Comparison of ENCODE assay signal across 8 mouse cellular contexts in genomic region chr16:30600431-30601045, GRCm38 (mm10). TPM values are rescaled to one million over a fixed set of nuclear protein-coding genes. Genes with fewer than 3 reads are reported as not detected.
DNase-seq lines count a peak whose midpoint lies in the region; ATAC-seq and TF ChIP-seq lines count a peak whose summit lies in the region.

No protein-coding gene starts in this region.

- peaks cover 18% of the 10 kb centered on the region for H3K4me1 ChIP-seq in G1E (ENCODE audit: insufficient read depth, low read depth, low read length)
- peaks cover 69% of the 10 kb centered on the region for H3K4me1 ChIP-seq in forebrain, embryonic 15.5 days

- under 1% methylated on average over 53 of the region's 53 CpGs for WGBS in forebrain, embryonic 15.5 days

- no peak for ATAC-seq in G1E (ENCODE audit: extremely low read depth, insufficient number of reproducible peaks, low FRiP score, poor library complexity, severe bottlenecking)
- ATAC-seq in cerebellum, adult (ENCODE audit: insufficient number of reproducible peaks, low FRiP score, low TSS enrichment) = 0 out of 2 replicates have a peak, but pooled peaks have one; percentile 9
- peak; percentile 36 for ATAC-seq in forebrain, embryonic 15.5 days (replicated peaks)
- ATAC-seq in activated CD4-positive, CD25-positive, alpha-beta regulatory T cell, adult 4 months = no peak

- peak; percentile 38 for DNase-seq in G1E (ENCODE audit: low spot score)
- peak; percentile 77 to 84 for DNase-seq in heart, postnatal 36 days
- peak; percentile 22 for DNase-seq in layer of hippocampus, adult 9-11 months
- peak; percentile 68 for DNase-seq in lung, postnatal 36 days
- peak; percentile 26 to 54 for DNase-seq in right cerebral cortex, adult 2 months (ENCODE audit: low spot score in 2 of 2)

- peaks cover 3% of the 10 kb centered on the region; the same call in 1 of the 2 replicates for H3K9me3 ChIP-seq in G1E (replicated peaks)
- no peaks in the 10 kb centered on the region for H3K9me3 ChIP-seq in forebrain, embryonic 15.5 days

- H3K27me3 ChIP-seq in G1E (ENCODE audit: insufficient read depth, low read length) = peaks cover 70% of the 10 kb centered on the region
- H3K27me3 ChIP-seq in forebrain, embryonic 15.5 days = peaks cover 21% of the 10 kb centered on the region

- 0 out of 2 replicates have a peak overlapping the region, but pooled peaks have one; percentile 22 for H3K4me3 ChIP-seq in G1E (ENCODE audit: low read depth, low read length)
- H3K4me3 ChIP-seq in forebrain, embryonic 15.5 days = peak overlapping the region; percentile 63

- intact Hi-C loops in heart, postnatal 36 days (cut with DNase I) = loop anchor here (2.0 kb wide), 4 partner anchors 92 to 338 kb away; no protein-coding TSS in a partner anchor

- H3K4me2 ChIP-seq in forebrain, embryonic 15.5 days (replicated peaks) = peak overlapping the region; percentile 99

- peak overlapping the region; percentile 59 for H3K9ac ChIP-seq in forebrain, embryonic 15.5 days (replicated peaks)

- no peaks in the 10 kb centered on the region for H3K36me3 ChIP-seq in G1E (replicated peaks)
- H3K36me3 ChIP-seq in forebrain, embryonic 15.5 days = no peaks in the 10 kb centered on the region

- no peak overlapping the region for H3K27ac ChIP-seq in forebrain, embryonic 15.5 days (replicated peaks)

- TF ChIP-seq CTCF in G1E (IDR thresholded peaks at IDR 0.05; ENCODE audit: low read depth, low read length) = no peak

RNA-seq across cellular contexts. Expression of gene Fam43a, which starts 1.0 kb away (rescaled TPM):
- total RNA-seq in G1E (2014; fragmentation: Nextera tagmentation) (not detected in 2 replicates), G1E (2017) (not detected in 2 replicates)
- polyA plus RNA-seq in G1E (2012) = 0.01 and 0.02 TPM in 2 replicates
- polyA plus RNA-seq in forebrain, embryonic 15.5 days (2015; fragmentation: Nextera tagmentation; extraction: Ambion mirVana) = 9.9 and 10.7 TPM in 2 replicates
- 10 to 100 TPM; 27.4 to 31.6 TPM for total RNA-seq in heart, postnatal 36 days (2021)
- under 1 TPM; 0.42 to 0.79 TPM for polyA plus RNA-seq in activated CD4-positive, CD25-positive, alpha-beta regulatory T cell, adult 4 months (2017; shearing (Covaris generic))

RNA-seq across cellular contexts. Expression of gene Lsg1, which starts 13.1 kb away (rescaled TPM):
- total RNA-seq in G1E (2014; fragmentation: Nextera tagmentation) = 59.5 and 64.4 TPM in 2 replicates
- 52.9 and 65.7 TPM in 2 replicates for total RNA-seq in G1E (2017)
- polyA plus RNA-seq in G1E (2012) = 10.0 and 11.0 TPM in 2 replicates
- polyA plus RNA-seq in forebrain, embryonic 15.5 days (2015; fragmentation: Nextera tagmentation; extraction: Ambion mirVana) = 56.2 and 59.4 TPM in 2 replicates
- total RNA-seq in heart, postnatal 36 days (2021) = 10 to 100 TPM; 19.6 to 20.4 TPM
- 10 to 100 TPM; 54.3 to 65.2 TPM for polyA plus RNA-seq in activated CD4-positive, CD25-positive, alpha-beta regulatory T cell, adult 4 months (2017; shearing (Covaris generic))

RNA-seq across cellular contexts. Expression of gene Tmem44, which starts 49.9 kb away (rescaled TPM):
- 25.4 and 28.8 TPM in 2 replicates for total RNA-seq in G1E (2014; fragmentation: Nextera tagmentation)
- 69.5 and 72.7 TPM in 2 replicates for total RNA-seq in G1E (2017)
- 11.5 and 11.8 TPM in 2 replicates for polyA plus RNA-seq in G1E (2012)
- 89.0 and 89.6 TPM in 2 replicates for polyA plus RNA-seq in forebrain, embryonic 15.5 days (2015; fragmentation: Nextera tagmentation; extraction: Ambion mirVana)
- total RNA-seq in heart, postnatal 36 days (2021) = 1 to 10 TPM; 5.1 to 8.5 TPM
- polyA plus RNA-seq in activated CD4-positive, CD25-positive, alpha-beta regulatory T cell, adult 4 months (2017; shearing (Covaris generic)) = under 1 TPM in 1 of 2 experiments, not detected in 1; 0.85 TPM

Comparison
In these comparisons a context has a peak if more than half of its experiments do, and no peak if none do; other contexts are left out.
1. ATAC-seq: peak in cerebellum, adult (single experiment) and forebrain, embryonic 15.5 days (single experiment); none in G1E (single experiment) and activated CD4-positive, CD25-positive, alpha-beta regulatory T cell, adult 4 months (single experiment).
2. DNase-seq: peak in every context shown above with its lines; median percentile 80 in heart, postnatal 36 days; 68 in lung, postnatal 36 days; 40 in right cerebral cortex, adult 2 months; 38 in G1E; 22 in layer of hippocampus, adult 9-11 months.